Mouse (Mus musculus): ENCODE measurements at regions not wholly inside any gene's neighbourhood (a gene's known extent, or its start where the extent isn't known, plus 50 kb on each side); places are given as distances from the start of the nearest gene placed in this dataset.
A peak's percentile ranks its signal among the peaks of the same experiment; 100 is the strongest.

DNA sequence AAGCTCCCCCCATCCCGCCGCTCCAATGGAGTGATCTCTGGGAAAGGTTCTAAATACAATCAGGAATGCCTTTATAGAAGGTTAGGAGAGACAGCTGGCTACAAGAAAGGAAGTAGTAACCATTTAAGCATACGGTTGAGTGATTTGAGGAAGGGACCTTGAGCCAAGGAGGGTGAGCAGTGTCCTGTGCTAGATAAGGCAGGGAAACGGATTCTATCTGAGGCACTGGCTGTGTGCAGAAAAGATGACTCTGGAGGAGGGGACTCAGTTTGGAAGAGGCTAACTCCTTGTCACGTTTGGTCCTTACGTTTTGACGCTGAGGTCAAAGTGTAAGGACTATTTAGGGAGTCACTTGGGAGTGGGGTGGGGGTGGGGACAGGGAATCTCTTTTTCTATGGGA lies 84.3 kb upstream of the 4930535I16Rik start:
- WGBS, result 76% methylated on average over 7 of the region's 7 CpGs
- Histone ChIP-seq H3K36me3 (no peaks in the 10 kb centered on the region), H3K9ac (no peak overlapping the region), H3K4me1 (no peaks in the 10 kb centered on the region), H3K4me3 (no peak overlapping the region), H3K9me3 (no peaks in the 10 kb centered on the region), H3K27me3 (peaks cover 5% of the 10 kb centered on the region; the same call in 1 of the 2 replicates), H3K4me2 (no peak overlapping the region), H3K27ac (no peak overlapping the region)
- no peak for ATAC-seq (ENCODE audit: insufficient number of reproducible peaks, insufficient read depth, low FRiP score, low TSS enrichment, low read depth)

DNA sequence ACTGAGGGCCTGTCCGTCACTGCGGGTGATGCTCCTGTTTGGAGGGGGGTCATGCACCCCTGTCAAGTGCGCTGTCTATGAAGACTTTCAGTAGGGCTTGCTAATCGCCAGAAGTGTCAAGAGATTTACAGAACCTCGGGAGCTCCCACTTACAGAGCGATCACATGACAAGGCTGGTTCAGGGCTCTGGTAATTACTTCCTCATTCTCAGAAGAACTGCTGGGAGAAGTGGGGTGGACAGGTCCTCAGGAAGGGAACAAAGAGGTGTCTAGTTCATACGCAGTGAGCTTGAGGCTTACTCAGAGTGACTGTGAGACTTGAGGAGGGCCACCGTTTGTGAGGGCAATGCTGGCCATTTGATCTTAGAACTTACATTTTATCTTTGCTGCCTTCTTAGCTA lies 78.0 kb upstream of the 4930535I16Rik start:
- Histone ChIP-seq H3K27ac (no peak overlapping the region), H3K4me1 (peaks cover 6% of the 10 kb centered on the region), H3K27me3 (peaks cover 28% of the 10 kb centered on the region), H3K4me3 (no peak overlapping the region), H3K36me3 (no peaks in the 10 kb centered on the region), H3K4me2 (no peak overlapping the region), H3K9me3 (no peaks in the 10 kb centered on the region), H3K9ac (no peak overlapping the region)
- ATAC-seq (ENCODE audit: insufficient number of reproducible peaks, insufficient read depth, low FRiP score, low TSS enrichment, low read depth), result no peak
- 65% methylated on average over 8 of the region's 8 CpGs for WGBS

GRCm38 (mm10) chr4:123991223-123991622 lies 73.4 kb upstream of the 4930535I16Rik start:
- no peak for ATAC-seq (ENCODE audit: insufficient number of reproducible peaks, insufficient read depth, low FRiP score, low TSS enrichment, low read depth)
- Histone ChIP-seq H3K27ac (no peak overlapping the region), H3K27me3 (peaks cover 45% of the 10 kb centered on the region), H3K9me3 (no peaks in the 10 kb centered on the region), H3K4me2 (peak overlapping the region; percentile 78), H3K36me3 (no peaks in the 10 kb centered on the region), H3K4me1 (peaks cover 14% of the 10 kb centered on the region), H3K9ac (peak overlapping the region; percentile 59), H3K4me3 (peak overlapping the region; percentile 38)
- 6% methylated on average over 10 of the region's 10 CpGs for WGBS

DNA sequence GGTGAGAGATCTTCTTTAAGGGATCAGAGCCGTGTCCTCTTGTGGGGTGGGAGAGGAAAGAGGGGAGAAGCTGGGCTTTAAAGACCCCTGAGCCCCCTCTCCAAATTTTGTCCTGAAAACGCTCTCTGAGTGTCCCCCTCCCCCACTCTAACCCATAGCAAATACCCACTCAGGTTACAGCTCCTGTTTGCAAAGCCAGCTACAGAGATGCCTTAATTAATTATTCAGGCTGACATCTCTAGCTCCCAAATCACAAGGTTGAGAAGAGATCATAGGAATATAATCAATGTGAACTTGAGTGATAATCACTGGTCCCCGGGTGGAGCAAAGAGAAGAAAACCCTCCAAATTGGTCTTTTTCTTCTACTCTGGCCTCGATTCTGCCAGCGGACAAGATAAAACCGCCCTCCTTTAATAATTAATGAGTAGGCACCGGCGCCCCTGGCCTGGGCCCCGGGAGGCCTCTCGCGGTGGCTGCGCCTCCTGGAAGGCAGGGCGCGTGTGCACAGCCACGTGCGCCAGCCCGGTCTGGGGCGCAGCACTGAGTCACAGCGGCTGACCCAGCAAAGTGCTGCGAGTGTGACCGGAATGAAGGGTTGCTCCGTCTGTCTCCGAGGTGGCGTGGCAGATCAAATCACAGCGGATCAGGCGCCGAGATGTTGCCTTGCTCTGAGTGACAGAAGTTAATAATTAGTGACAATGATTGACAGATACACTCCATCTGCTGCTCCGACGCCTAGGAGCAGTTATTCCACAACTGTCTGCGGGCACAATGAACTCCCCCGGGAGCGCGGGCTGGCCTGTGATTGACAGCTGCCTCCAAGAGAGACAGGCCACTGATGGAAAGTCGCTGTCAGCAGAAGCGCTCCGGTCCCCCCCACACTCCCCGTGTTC lies 72.7 kb upstream of the 4930535I16Rik start:
- peaks cover 14% of the 10 kb centered on the region for H3K4me1 ChIP-seq
- H3K27me3 ChIP-seq, result peaks cover 45% of the 10 kb centered on the region
- H3K9me3 ChIP-seq, result no peaks in the 10 kb centered on the region
- no peak for ATAC-seq (ENCODE audit: insufficient number of reproducible peaks, insufficient read depth, low FRiP score, low TSS enrichment, low read depth)
- no peak overlapping the region for H3K27ac ChIP-seq
- 2% methylated on average over 37 of the region's 37 CpGs for WGBS
- peak overlapping the region; percentile 78 for H3K4me2 ChIP-seq
- peak overlapping the region; percentile 59 for H3K9ac ChIP-seq
- H3K36me3 ChIP-seq, result no peaks in the 10 kb centered on the region
- peak overlapping the region; percentile 38 for H3K4me3 ChIP-seq

Measured in embryonic facial prominence, embryonic 13.5 days (tissue).